Mouse (Mus musculus) C2C12 (cell line): ENCODE data around the gene Btaf1.

Experiments
- CTCF ChIP-seq: IDR thresholded peaks from one replicate; pipeline ENCODE4 v1.5.1; 2011; ENCODE audit not compliant: control insufficient read depth, insufficient read depth, insufficient read length
- MAX ChIP-seq: IDR thresholded peaks from one replicate; pipeline ENCODE4 v1.6.1; 2011; ENCODE audit warnings: mild to moderate bottlenecking, control low read depth
- MYOD1 ChIP-seq: IDR thresholded peaks from one replicate; pipeline ENCODE4 v1.6.1; 2011; ENCODE audit warnings: low read depth; ENCODE audit not compliant: control insufficient read depth, insufficient read length
- USF1 ChIP-seq: IDR thresholded peaks from one replicate; pipeline ENCODE4 v1.6.1; 2011; ENCODE audit warnings: low read depth, mild to moderate bottlenecking, control low read depth, moderate library complexity

DNA sequence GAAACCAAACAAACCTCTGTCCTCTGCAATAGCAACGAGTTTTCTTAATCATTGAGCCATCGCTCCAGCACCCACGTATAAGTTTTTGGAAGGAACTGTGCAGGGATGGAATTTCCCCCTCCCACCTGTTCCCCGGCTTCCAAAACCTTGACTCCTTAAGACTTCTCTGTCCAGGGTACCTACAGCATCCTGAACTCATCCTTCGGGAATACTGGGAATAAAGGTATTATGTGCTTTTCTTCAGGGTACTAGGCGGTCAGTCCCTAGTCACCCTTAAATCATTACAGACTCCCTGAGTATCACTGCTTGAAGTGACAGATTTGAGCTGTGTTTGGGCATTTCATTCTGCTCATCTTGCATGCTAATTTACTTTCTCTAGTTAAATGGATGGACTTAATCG is 22.5 kb upstream of the Btaf1 start:
- no peak for TF ChIP-seq CTCF
- no peak for TF ChIP-seq USF1
- TF ChIP-seq MAX = no peak
- no peak for TF ChIP-seq MYOD1
